ENCODE assay signal across 8 mouse cellular contexts in the genomic region with DNA sequence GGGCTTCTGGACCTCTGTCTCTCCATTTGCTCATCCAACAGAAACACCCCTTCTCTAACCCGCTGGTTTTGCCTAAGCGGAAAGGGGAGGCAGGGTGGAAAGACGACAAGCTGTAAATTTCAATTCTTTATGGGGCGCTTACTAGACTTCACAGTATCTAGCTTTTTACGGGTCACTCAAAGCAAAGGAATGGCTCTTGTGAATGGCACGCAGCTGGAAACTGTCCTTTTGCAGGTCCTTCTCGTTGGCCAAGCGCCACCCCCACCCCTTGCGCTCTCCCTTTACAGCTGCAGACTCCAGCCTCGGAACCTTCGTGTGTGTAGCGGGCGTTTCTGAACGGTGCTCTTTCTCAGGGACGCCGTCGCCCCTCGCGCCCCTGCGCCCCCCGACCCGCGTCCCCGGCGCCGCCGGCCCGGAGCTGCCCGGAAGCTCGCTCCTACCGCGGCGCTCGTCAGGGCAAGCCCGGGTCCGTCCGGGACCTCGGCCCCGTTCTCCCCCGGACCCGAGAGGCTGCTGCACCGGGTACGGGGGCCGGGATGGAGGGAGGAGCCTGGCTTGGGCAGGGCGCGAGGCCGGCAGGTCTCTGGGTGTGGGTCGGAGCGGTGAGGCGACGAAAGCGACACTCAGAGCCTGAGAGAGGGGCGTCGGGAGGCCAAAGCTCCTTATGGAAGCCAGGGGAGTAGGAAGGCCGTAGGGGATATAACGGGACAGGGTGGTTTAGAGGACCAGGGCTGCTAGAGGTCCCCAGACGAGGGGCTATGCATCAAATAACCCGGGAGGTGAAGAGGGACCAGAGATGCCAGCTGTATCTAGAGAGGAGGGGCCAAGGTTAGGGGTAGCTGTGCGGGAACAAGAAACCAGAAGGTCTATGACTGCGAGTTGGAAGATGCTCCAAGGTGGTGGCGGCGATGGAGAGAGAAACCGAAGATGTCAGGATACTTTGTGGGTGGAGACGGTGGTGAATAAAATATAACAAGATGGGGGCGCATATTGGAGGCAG. TPM values are rescaled to one million over a fixed set of nuclear protein-coding genes. Genes with fewer than 3 reads are reported as not detected.
DNase-seq lines count a peak whose midpoint lies in the region; ATAC-seq and TF ChIP-seq lines count a peak whose summit lies in the region.

Gene Zfp580, plus strand, starts transcription at position 346 of the 1,000 bp plus-strand sequence.

- peak within 1 kb of the TSS; percentile 78 for H3K4me3 ChIP-seq in forebrain, embryonic 14.5 days (ENCODE audit: low read depth, low read length)
- H3K4me3 ChIP-seq in heart, postnatal 0 days (ENCODE audit: low read depth, low read length), result peak within 1 kb of the TSS; percentile 67
- peak within 1 kb of the TSS; percentile 68 for H3K4me3 ChIP-seq in liver, postnatal 0 days (ENCODE audit: low read depth, low read length)
- H3K4me3 ChIP-seq in neural tube, embryonic 13.5 days, result peak within 1 kb of the TSS; percentile 63

- ATAC-seq in forebrain, embryonic 14.5 days, result peak; percentile 87
- peak; percentile 87 for ATAC-seq in heart, postnatal 0 days (ENCODE audit: insufficient read depth, low read depth)
- ATAC-seq in liver, postnatal 0 days, result peak; percentile 88
- ATAC-seq in neural tube, embryonic 13.5 days (ENCODE audit: low read depth), result peak; percentile 79

- no peak for TF ChIP-seq CTCF in brain, embryonic 14.5 days (IDR thresholded peaks at IDR 0.05; ENCODE audit: borderline replicate concordance, extremely low read depth, insufficient read depth, insufficient read length)
- TF ChIP-seq CTCF in heart, postnatal 0 days (IDR thresholded peaks at IDR 0.05; ENCODE audit: low read depth), result no peak
- TF ChIP-seq CTCF in liver, postnatal 0 days (IDR thresholded peaks at IDR 0.05; ENCODE audit: low read depth), result no peak

- no peak for TF ChIP-seq EP300 in heart, postnatal 0 days (IDR thresholded peaks at IDR 0.05; ENCODE audit: low read depth)
- TF ChIP-seq EP300 in liver, postnatal 0 days (IDR thresholded peaks at IDR 0.05; ENCODE audit: low read depth), result no peak

- TF ChIP-seq POLR2A in brain, embryonic 14.5 days (IDR thresholded peaks at IDR 0.05; ENCODE audit: borderline replicate concordance, extremely low read depth, insufficient read depth, insufficient read length, poor library complexity, severe bottlenecking), result peak; percentile 74; the same call in 1 of the 2 replicates

- peaks cover 38% of the 10 kb centered on the region for H3K27me3 ChIP-seq in forebrain, embryonic 14.5 days (replicated peaks; ENCODE audit: control insufficient read depth, insufficient read depth, low read length)
- H3K27me3 ChIP-seq in heart, postnatal 0 days (ENCODE audit: control insufficient read depth, insufficient read depth, low read length), result peaks cover 45% of the 10 kb centered on the region
- H3K27me3 ChIP-seq in liver, postnatal 0 days (ENCODE audit: insufficient read depth, low read length), result peaks cover 61% of the 10 kb centered on the region
- peaks cover 41% of the 10 kb centered on the region for H3K27me3 ChIP-seq in neural tube, embryonic 13.5 days

- peak; percentile 55 to 62 for DNase-seq in CD8-positive naive resting alpha-beta T cell, adult 2 months (ENCODE audit: low read depth in 2 of 2, low spot score in 2 of 2)
- DNase-seq in brain, embryonic 14.5 days (ENCODE audit: low read depth), result peak; percentile 89
- peak; percentile 79 for DNase-seq in forebrain, embryonic 14.5 days (ENCODE audit: low spot score)
- peak; percentile 54 for DNase-seq in heart, postnatal 0 days (ENCODE audit: low spot score)
- peak; percentile 60 to 84 for DNase-seq in kidney, postnatal 36 days
- peak; percentile 70 for DNase-seq in liver, postnatal 0 days
- peak; percentile 31 to 34 for DNase-seq in thymus, adult 18-20 months

- H3K4me1 ChIP-seq in forebrain, embryonic 14.5 days (ENCODE audit: control insufficient read depth, insufficient read depth, low read length), result peaks cover 20% of the 10 kb centered on the region
- peaks cover 15% of the 10 kb centered on the region for H3K4me1 ChIP-seq in heart, postnatal 0 days (ENCODE audit: control insufficient read depth, insufficient read depth)
- peaks cover 20% of the 10 kb centered on the region for H3K4me1 ChIP-seq in liver, postnatal 0 days (ENCODE audit: insufficient read depth)
- peaks cover 49% of the 10 kb centered on the region for H3K4me1 ChIP-seq in neural tube, embryonic 13.5 days (replicated peaks)

- peak within 1 kb of the TSS; percentile 90 for H3K4me2 ChIP-seq in forebrain, embryonic 14.5 days (ENCODE audit: low read length)
- peak within 1 kb of the TSS; percentile 92 for H3K4me2 ChIP-seq in heart, postnatal 0 days (ENCODE audit: low read depth, low read length)
- H3K4me2 ChIP-seq in liver, postnatal 0 days (ENCODE audit: low read depth, low read length), result peak within 1 kb of the TSS; percentile 81
- H3K4me2 ChIP-seq in neural tube, embryonic 13.5 days, result peak within 1 kb of the TSS; percentile 85

- peak within 1 kb of the TSS; percentile 76 for H3K27ac ChIP-seq in forebrain, embryonic 14.5 days (ENCODE audit: low read depth, low read length)
- H3K27ac ChIP-seq in heart, postnatal 0 days (ENCODE audit: low read depth), result peak within 1 kb of the TSS; percentile 74
- peak within 1 kb of the TSS; percentile 51; the same call in 1 of the 2 replicates for H3K27ac ChIP-seq in liver, postnatal 0 days (ENCODE audit: low read depth)
- peak within 1 kb of the TSS; percentile 91 for H3K27ac ChIP-seq in neural tube, embryonic 13.5 days (replicated peaks)

- under 1% methylated on average over 65 of the region's 65 CpGs for WGBS in forebrain, embryonic 14.5 days
- 2% methylated on average over 65 of the region's 65 CpGs for WGBS in heart, postnatal 0 days
- under 1% methylated on average over 65 of the region's 65 CpGs for WGBS in liver, postnatal 0 days (ENCODE audit: insufficient replicate concordance)
- under 1% methylated on average over 65 of the region's 65 CpGs for WGBS in neural tube, embryonic 13.5 days

- no peaks in the 10 kb centered on the region for H3K36me3 ChIP-seq in forebrain, embryonic 14.5 days (ENCODE audit: control insufficient read depth, insufficient read depth, low read length)
- H3K36me3 ChIP-seq in heart, postnatal 0 days (replicated peaks; ENCODE audit: control insufficient read depth, insufficient read depth, low read length), result no peaks in the 10 kb centered on the region
- no peaks in the 10 kb centered on the region for H3K36me3 ChIP-seq in liver, postnatal 0 days (replicated peaks; ENCODE audit: insufficient read depth, low read length)
- H3K36me3 ChIP-seq in neural tube, embryonic 13.5 days, result peaks cover 4% of the 10 kb centered on the region; the same call in 1 of the 2 replicates

- peak within 1 kb of the TSS; percentile 91 for H3K9ac ChIP-seq in forebrain, embryonic 14.5 days (ENCODE audit: low read length)
- peak within 1 kb of the TSS; percentile 85 for H3K9ac ChIP-seq in heart, postnatal 0 days (replicated peaks; ENCODE audit: low read depth, low read length)
- H3K9ac ChIP-seq in liver, postnatal 0 days (replicated peaks), result peak within 1 kb of the TSS; percentile 77
- H3K9ac ChIP-seq in neural tube, embryonic 13.5 days, result peak within 1 kb of the TSS; percentile 86

- H3K9me3 ChIP-seq in forebrain, embryonic 14.5 days (replicated peaks; ENCODE audit: control insufficient read depth, low read length), result no peaks in the 10 kb centered on the region
- no peaks in the 10 kb centered on the region for H3K9me3 ChIP-seq in heart, postnatal 0 days (replicated peaks; ENCODE audit: control insufficient read depth, low read length)
- H3K9me3 ChIP-seq in liver, postnatal 0 days (ENCODE audit: low read length), result no peaks in the 10 kb centered on the region
- H3K9me3 ChIP-seq in neural tube, embryonic 13.5 days, result no peaks in the 10 kb centered on the region

RNA-seq across cellular contexts. Expression of gene Zfp580, which starts in this region (rescaled TPM):
- 61.4 and 88.7 TPM in 2 replicates for polyA plus RNA-seq in brain, embryonic 14.5 days (2012; rRNA removed)
- polyA plus RNA-seq in forebrain, embryonic 14.5 days (2014; fragmentation: Nextera tagmentation; extraction: Ambion mirVana), result 54.5 and 64.9 TPM in 2 replicates
- total RNA-seq in heart, postnatal 0 days (2014; rRNA removed; ENCODE audit: low replicate concordance), result 15.0 TPM in 1 of 2 replicates, not detected in the other
- polyA plus RNA-seq in heart, postnatal 0 days (2015; fragmentation: Nextera tagmentation; extraction: Ambion mirVana), result 14.7 and 16.6 TPM in 2 replicates
- 3.2 and 4.4 TPM in 2 replicates for polyA plus RNA-seq in liver, postnatal 0 days (2015; fragmentation: Nextera tagmentation; extraction: Ambion mirVana)
- 69.9 and 81.4 TPM in 2 replicates for polyA plus RNA-seq in neural tube, embryonic 13.5 days (2015; fragmentation: Nextera tagmentation; extraction: Ambion mirVana)

Comparison
In these comparisons a context has a peak if more than half of its experiments do, and no peak if none do; other contexts are left out.
1. Peak in every context shown above with its lines: DNase-seq, ATAC-seq, H3K4me3 ChIP-seq and H3K27ac ChIP-seq.
2. DNase-seq: peak in every context shown above with its lines; median percentile 89 in brain, embryonic 14.5 days; 79 in forebrain, embryonic 14.5 days; 72 in kidney, postnatal 36 days; 70 in liver, postnatal 0 days; 58 in CD8-positive naive resting alpha-beta T cell, adult 2 months; 54 in heart, postnatal 0 days; 32 in thymus, adult 18-20 months.